Mouse (Mus musculus): ENCODE results near the gene Ogfod2. TPM values are rescaled to one million over a fixed set of nuclear protein-coding genes. Genes with fewer than 3 reads are reported as not detected.

Gene Ogfod2
- total RNA-seq, 1 experiment from 2014 or later, result 55.0 TPM

GRCm38 (mm10) chr5:124093852-124094604, 18.1 kb upstream of the Ogfod2 start:
- DNase-seq, result no peak

DNA sequence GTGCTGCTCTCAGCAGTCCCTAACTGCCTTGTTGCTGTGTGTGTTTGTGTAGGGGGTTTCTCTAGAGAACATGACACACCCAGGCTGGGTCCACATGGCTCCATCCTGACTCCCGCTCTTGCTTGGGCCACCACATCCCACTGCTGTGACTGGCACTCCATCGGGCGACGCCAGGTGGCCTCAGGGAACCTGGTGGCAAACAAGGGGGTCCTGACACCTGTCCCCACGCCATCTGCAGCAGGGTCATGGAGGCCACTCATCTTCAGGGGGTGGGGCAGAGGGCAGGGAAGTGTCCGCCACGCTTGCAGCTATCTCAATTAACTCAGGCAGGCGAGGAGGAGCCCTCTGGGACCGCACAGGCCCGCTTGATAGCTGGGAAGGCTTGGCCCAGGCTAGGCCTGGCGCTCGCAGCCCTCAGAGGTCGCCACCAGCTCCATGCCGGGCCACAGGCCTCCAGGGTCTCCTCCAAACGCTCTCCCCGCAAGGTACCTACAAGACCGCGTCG, 17.0 kb upstream of the Ogfod2 start:
- no peak for DNase-seq

GRCm38 (mm10) chr5:124095596-124096232, 16.4 kb upstream of the Ogfod2 start, which contains the start of gene Abcb9:
Gene Abcb9, minus strand, starts transcription at chr5:124095798.
- DNase-seq, result peak; percentile 97

DNA sequence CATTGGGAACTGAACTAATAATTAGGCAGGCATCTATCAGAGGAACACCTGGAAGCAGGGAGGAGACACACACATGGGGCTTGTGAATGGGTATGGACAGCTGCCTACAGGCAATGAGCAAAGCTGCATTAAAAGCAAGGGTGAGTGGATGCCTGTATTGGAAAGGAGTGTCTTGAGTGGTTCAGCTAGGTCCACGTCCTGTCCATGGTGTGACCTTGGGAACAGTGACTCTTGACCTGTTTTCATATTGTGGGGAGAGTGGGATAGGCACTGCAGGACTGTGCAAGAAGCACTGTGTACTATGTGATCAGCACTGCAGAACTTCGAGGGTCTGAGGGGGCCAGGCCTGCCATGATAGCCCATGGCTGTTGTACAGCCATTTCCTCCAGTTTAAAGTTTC, 13.2 kb upstream of the Ogfod2 start:
- no peak for DNase-seq

- no peak for DNase-seq
Measured at GRCm38 (mm10) chr5:124100128-124101044, 11.7 kb upstream of the Ogfod2 start.

DNA sequence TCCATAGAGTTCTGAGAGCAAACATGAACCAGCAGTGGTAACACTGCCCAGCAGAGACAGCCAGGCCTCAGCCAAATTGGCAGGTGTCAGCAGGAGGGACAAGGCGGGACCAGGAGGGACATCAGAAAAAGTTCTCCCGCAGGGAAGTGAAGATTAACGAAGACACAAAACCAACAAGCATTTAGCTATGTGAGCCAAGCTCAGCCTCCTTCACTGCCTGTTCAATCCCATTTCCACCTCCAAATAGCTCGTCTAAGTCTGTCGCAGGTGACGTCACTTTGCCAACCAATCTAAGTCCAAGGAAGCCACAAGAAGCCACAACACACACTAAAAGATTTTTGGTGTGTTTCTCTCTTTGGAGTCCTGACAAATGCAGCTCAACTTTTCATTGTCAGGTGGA, 9.8 kb upstream of the Ogfod2 start:
- no peak for DNase-seq

- no peak for DNase-seq
Measured at GRCm38 (mm10) chr5:124103020-124103419, 9.1 kb upstream of the Ogfod2 start.

DNA sequence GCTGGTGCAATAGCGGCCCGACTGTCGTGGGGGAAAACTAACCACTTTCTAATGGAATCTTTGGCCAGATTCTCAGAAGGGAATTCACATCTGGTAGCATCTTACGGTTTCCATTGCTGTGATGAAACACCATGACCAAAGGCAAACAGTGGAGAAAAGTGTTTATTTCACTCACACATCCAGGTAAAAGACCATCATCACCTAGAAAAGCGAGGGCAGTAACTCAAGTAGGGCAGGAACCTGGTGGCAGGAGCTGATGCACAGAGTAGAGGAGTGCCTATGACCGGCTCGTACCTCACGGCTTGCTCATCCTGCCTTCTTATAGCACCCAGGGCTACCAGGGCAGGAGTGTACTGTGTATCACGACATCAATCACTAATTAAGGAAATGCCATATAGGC, 8.5 kb upstream of the Ogfod2 start:
- no peak for DNase-seq

GRCm38 (mm10) chr5:124111077-124111741, 888 bp upstream of the Ogfod2 start:
- peak; percentile 39 for DNase-seq

DNA sequence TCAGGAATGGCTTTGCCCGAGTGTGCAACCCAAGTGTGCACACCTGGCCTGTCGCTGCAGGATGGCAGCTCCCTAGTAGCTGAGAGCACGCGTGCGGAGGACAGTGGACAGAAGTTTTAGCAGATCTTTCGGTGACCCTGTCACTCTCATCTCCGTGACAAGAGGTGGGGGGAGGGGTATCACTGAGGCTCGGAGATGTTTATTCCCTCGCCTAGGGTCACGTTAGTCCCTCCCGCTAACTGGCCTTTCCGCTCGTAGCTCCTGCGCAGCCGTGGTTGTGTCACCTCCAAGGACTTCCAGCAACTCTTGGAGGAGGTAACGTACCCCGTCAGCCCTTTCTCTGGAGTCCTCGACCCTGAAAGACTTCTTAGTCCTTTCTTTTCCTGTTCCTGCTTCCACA, 434 bp downstream of the Ogfod2 start:
- DNase-seq, result peak; percentile 26

DNA sequence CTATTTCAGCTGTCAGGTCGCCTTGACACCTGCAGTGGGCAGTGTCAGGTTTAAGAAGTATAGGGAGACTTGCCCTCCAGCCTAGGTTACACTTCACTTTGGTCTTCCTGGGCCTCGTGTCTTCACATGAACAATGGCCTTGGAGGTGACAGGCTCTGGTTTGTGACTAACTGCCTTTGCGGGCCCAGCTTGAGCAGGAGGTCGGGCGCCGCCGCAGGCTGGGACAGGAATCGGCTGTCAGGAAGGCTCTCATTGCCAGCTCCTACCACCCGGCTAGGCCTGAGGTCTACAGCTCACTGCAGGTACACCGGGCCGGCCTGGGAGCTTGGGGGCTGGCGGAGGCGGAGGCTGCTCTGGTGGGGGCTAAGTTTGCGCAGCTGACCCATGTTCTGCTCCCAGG, 933 bp downstream of the Ogfod2 start:
- peak; percentile 79 for DNase-seq

GRCm38 (mm10) chr5:124114276-124115025, 2.4 kb downstream of the Ogfod2 start:
- DNase-seq, result no peak

- DNase-seq, result no peak
Measured at GRCm38 (mm10) chr5:124115531-124115930, 3.4 kb downstream of the Ogfod2 start.

DNA sequence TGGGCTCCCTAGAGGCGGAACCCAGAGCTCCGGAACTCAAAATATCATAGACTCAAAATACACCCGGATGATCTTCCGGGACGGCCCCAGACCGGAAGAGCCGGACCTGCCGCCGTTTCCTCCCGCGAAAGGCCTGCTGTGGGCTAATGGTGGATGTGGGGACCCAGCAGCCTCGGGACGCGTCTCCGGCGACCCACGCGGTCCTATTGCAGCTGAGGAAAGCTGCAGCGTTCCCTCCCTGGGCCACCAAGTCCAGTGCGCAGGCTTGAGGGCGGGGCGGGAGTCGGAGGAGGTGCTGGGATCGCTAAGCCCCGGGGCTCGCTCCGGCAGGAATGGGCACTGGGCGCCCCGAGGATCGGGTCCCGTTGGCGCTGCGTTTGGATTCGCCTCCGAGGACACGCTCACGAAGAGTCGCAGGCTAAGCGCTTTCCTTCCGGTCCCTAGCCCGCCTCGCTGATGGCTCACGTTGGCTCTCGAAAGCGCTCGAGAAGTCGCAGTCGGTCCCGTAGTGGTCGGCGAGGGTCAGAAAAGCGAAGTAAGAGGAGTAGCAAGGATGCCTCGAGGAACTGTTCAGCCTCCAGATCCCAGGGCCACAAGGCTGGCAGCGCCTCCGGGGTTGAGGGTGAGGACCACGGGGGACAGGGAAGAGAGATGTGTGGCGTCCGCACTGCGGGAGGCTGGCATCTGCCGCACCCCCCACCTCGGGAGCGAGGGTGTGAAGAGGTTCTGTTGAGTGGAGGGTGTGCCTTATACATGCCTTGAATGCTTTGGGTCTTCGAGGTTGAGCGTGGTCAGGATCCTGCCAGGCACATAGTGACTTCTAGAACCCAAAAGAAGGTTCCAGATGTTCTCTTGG, 4.1 kb downstream of the Ogfod2 start, which contains the start of gene Arl6ip4:
TSS of gene Arl6ip4 (plus strand) at position 100 of the 856 bp plus-strand sequence.
- DNase-seq, result peak; percentile 72

DNA sequence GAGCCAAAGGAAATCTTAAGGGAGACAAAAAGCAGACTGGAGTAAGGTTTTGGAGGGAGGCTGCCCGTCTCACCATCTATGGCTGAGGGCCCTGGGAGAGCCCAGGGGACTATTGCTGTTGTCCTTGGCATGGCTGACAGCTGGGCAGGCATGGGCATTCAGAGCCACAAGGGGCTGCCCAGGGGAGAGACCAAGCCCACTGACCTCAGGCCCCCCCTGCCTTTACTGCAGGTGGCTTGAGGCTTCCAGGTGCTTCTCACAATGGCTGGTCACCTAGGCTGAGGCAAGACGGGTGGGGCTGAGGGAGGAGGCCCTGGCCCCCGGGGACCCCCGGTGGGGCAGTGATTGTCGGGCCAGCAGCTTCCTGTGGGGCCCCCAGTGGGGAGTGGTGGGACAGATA, 7.1 kb downstream of the Ogfod2 start:
- no peak for DNase-seq

DNA sequence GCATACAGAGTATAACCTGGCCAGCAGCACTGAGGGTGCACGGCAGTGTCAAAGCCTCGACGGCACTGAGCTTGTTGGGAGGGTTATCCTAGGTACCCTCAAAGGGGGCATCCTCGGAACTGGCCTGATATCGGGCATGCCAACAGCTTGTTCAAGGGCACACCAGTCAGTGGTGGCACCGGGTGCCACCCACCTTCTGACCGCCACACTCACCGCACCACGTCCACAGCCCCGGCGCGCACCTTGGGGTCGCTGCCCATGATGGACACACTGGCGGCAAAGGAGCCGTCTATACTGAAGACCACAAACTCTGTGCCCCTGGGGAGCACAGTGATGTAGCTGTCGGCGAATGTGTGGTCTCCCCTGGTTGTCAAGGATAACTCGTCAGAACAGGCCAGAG, 10.3 kb downstream of the Ogfod2 start:
- no peak for DNase-seq

- DNase-seq, result no peak
Measured at GRCm38 (mm10) chr5:124125093-124125492, 13.0 kb downstream of the Ogfod2 start.

DNA sequence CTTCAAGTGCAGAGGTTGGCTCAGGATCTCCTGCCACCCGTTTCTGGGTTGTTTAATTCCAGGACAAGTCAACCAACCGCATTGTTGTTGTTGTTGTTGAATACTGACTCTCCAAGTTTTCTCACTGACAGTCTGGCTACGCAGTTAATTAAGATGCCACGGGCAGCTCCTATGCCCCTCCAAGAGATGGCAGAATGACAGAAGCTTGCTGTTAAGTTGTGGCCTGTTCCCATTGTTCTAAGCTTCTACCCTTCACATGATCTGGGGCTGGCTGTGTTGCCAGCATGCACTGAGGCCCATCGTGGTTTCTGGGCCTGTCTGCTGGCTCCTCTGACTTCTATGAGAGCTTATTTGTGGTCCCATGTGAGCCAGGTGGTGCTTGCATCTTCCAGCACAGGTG, 22.2 kb downstream of the Ogfod2 start:
- no peak for DNase-seq

DNA sequence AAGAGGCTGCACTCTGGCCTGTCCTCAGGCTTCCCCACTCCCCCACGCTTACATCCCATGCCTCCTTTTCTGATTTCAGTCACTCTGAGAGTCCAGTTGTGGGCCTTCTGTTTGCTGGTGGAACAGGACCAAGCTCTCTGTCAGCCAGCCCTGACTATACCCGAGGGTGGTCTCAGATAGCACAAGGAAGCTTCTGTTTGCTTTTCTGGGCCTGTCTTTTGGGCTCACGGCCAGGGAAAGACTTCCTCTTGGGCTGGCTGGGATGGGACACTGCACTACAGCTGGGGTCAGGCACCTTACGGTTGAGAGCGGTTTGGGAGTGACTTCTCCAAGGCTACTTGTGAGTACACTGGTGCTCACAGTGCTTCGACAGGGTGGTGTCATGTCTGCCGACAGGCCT, 26.0 kb downstream of the Ogfod2 start:
- no peak for DNase-seq

DNA sequence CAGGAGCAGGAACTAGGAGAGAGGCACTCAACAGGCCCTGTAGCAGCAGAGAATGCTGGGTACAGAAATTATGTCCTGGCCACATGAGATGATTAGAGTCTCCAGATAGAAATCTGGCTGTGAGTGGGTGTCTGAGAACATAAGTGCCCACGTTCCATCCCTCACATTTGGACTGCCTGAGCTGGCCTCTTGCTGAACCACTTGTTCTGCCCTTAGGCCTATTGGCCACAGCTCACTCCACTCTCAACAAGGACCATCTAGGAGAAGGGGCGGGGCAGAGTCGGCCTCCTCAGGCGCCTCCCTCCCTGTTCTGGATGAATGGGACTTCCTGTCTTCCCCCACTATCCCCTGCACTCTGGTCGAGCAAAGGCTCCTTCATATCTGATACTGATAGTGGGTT, 36.9 kb downstream of the Ogfod2 start:
- no peak for DNase-seq
